19 mouse cellular contexts compared by ENCODE assay signal in genomic region chr6:86773830-86774229, GRCm38 (mm10).
"Had no signal": no experiment of that assay in that cellular context is flagged by ENCODE, and none has a peak within 500 bp of the region (broad histone marks: within the 10 kb centered on the region; RNA-seq: fewer than 3 reads in every experiment).

No protein-coding gene starts in this region.

- H3K4me1 ChIP-seq: liver, embryonic 12.5 days; midbrain, embryonic 12.5 days; midbrain, embryonic 15.5 days; neural tube, embryonic 12.5 days had no signal

- H3K9ac ChIP-seq: limb, embryonic 13.5 days; liver, embryonic 12.5 days; liver, embryonic 15.5 days; lung, embryonic 15.5 days; midbrain, embryonic 12.5 days; midbrain, embryonic 15.5 days; neural tube, embryonic 12.5 days; neural tube, embryonic 15.5 days had no signal

- H3K36me3 ChIP-seq: limb, embryonic 10.5 days; limb, embryonic 13.5 days; liver, embryonic 12.5 days; liver, embryonic 15.5 days; lung, embryonic 15.5 days; midbrain, embryonic 12.5 days; midbrain, embryonic 15.5 days; neural tube, embryonic 12.5 days; neural tube, embryonic 15.5 days had no signal

- H3K4me2 ChIP-seq: limb, embryonic 13.5 days; liver, embryonic 12.5 days; liver, embryonic 15.5 days; lung, embryonic 15.5 days; midbrain, embryonic 12.5 days; midbrain, embryonic 15.5 days; neural tube, embryonic 12.5 days; neural tube, embryonic 15.5 days had no signal

- H3K4me3 ChIP-seq: limb, embryonic 10.5 days; limb, embryonic 13.5 days; liver, embryonic 12.5 days; liver, embryonic 15.5 days; lung, embryonic 15.5 days; midbrain, embryonic 12.5 days; midbrain, embryonic 15.5 days; neural tube, embryonic 12.5 days; neural tube, embryonic 15.5 days had no signal

- H3K9me3 ChIP-seq: limb, embryonic 10.5 days; limb, embryonic 13.5 days; liver, embryonic 12.5 days; liver, embryonic 15.5 days; lung, embryonic 15.5 days; midbrain, embryonic 12.5 days; midbrain, embryonic 15.5 days; neural tube, embryonic 12.5 days; neural tube, embryonic 15.5 days had no signal

- H3K27ac ChIP-seq: kidney, postnatal 0 days; limb, embryonic 10.5 days; limb, embryonic 13.5 days; liver, embryonic 12.5 days; liver, embryonic 15.5 days; lung, embryonic 15.5 days; midbrain, embryonic 12.5 days; midbrain, embryonic 15.5 days; neural tube, embryonic 12.5 days; neural tube, embryonic 15.5 days had no signal

- H3K27me3 ChIP-seq: limb, embryonic 13.5 days; liver, embryonic 12.5 days; liver, embryonic 15.5 days; lung, embryonic 15.5 days; midbrain, embryonic 12.5 days; midbrain, embryonic 15.5 days; neural tube, embryonic 12.5 days; neural tube, embryonic 15.5 days had no signal

- DNase-seq: kidney, postnatal 25 days; liver; lung, adult 18-20 months; lung, postnatal 10 days; lung, postnatal 36 days; retina, postnatal 1 day; right cerebral cortex, postnatal 25 days; thymus, adult 18-20 months; thymus, postnatal 36 days had no signal

- ATAC-seq: liver, embryonic 12.5 days; midbrain, embryonic 15.5 days had no signal
